Mouse (Mus musculus): ENCODE data around the gene Gabrg3.

The Gabrg3 gene

DNA sequence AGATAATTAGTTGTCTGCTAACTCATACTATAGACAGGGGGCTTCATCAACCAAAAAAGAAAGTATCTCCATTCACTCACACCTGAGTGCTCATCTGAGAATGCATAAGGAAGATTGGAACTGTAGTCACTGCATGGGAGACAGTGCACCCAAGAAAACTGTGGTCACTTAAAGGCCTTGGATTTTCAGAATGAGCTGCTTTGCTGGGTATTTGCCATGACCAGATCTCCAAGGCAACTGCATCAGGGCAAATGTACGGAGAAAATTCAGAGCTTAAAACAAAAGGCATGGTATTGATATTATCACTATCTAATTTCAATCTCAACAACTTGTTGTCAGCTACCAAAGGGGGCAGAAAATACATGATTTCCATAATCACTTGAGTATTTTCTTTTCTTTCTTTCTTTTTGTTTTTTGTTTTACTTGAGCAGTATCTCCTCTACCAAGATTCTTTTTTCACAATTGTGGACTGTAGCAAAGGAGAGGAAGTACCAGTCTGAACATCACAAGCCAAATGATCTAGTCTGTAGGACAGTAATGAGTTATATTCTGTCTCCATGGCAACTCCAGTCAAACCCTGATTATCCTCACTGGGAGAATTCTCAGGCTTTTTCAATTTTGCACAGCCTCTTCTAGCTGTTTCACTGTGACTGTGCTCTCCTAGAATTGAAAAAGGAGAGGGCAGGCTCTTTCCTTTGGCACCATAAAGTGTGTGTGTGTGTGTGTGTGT lies 335.9 kb downstream of the Gabrg3 start:
- no peak for DNase-seq

DNA sequence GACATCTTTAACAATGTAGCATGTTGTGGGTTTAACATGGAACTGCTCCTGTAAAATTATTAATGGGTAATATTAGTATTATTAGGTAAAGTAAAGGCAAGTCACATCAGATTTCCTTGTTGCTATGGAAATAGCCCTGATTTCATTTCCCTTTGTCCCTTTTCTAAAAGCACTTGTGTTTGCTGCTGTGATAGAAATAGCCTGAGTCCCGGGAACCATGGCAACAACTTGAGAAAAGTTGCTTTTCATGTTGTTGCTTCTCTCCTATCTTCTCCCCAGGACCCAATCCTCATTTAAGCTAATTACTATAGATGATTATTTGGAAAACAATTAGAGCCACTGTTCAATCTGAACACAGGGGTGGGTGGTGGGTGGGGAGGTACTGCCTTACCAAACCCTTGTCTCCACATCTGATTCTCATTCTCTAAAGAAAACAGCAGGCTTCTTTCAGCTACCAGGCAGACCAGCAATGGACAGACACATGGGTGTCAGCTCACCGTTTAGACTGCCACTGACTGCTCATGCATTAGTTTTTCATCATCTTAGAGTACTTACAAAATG lies 349.0 kb downstream of the Gabrg3 start:
- DNase-seq: no peak

DNA sequence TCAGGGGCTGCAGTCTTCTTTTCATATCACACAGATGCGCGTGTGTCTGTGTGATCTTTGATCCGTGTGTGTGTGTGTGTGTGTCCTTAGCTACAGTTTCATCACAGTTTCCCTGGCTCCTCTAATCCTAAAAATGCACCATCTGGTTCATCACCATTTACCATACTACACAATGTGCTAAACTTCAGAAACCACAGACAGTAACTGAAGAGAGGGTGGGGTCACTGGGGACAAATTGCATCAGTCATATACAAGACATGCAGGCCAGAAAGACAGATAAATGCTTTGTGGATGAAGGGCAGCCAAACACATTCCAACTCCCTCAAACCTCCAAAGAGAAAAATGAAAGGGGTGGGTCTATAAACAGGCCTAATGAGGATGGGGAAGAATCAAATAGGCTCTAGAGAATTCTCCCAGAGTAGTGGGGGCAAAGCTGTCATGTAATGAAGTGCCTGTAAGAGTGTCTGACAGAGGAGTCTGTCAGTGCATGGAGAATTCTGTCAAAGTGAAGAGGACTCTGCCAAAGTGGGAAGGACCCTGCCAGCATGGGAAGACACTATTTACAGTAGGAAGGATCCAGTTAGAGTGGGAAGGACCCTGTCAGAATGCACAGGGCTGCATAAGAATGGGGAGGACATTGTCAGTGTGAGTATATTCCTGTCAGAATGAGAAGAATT lies 386.3 kb downstream of the Gabrg3 start:
- DNase-seq: no peak

DNA sequence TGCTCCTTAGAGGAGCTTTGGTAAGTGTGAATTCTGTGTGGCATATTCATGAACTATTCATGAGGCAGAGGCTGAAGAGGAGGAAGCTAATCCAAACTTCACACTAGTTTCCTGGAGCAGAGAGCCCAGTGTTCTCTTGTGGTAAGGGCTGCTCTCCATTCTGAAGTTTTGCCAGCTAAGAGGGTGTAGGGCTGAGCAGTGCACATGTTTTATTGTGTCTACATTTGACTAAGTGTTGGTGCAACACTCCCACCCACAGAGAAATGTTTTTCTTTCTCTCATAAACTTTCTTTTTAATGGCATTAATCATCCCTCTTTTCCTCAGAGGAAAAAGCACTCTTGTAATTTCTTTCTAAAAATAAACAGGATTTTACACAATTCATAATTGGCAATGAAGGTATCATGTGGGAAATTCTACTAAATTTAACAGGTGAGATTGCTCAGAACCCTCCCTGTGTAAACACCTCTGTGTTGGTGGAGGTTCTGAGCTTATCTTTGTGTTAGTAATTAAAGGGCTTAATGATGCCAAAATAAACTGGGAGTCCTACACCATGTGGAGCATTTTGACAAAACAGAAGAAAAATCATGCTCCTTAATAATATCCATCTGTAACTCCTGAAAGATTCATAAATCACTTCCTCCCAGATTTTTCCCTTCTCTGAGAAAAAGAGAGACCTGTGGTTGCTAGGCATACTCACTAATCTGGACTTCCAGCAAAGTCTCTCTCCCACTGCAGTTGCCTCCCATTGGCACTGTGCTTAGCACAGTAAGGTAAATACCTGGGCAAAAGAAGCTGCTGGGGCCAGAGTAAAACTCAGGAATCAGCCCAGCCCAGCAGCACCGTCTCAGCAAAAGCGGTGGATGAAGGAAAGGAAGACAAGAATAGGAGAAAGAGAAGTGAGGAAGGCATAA lies 389.0 kb downstream of the Gabrg3 start:
- no peak for DNase-seq

DNA sequence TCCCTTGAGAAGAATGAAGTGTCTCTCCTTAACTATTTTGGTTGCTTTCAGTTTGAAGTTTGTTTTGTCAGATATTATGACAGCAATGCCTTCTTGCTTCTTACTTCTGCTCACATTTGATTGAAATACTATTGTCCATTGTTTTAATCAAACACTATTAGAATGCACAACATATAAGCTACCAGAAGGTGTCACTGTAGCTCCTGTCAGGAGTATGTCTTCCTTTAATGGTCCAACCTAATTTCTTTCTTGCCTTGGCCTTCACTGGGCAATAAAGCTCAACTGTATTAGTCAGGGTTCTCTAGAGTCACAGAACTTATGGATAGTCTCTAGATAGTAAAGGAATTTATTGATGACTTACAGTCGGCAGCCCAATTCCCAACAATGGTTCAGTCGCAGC lies 440.6 kb downstream of the Gabrg3 start:
- DNase-seq: no peak

DNA sequence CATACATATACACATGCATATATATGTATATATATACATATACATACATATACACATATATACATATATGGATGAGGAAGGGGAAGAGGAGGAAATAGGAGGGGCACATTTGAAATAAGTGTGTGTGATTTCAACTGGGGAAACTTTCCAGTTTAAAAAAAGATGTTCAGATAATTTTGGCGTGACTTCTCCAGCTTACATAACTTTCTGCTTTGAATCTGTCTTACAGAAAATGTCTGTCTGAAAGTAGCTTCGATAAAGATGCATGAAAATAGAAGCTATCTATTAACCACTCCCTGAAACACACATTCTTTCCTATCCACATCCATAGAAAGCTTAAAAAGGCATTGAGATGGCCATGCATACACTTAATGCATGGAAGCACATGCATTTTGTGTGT lies 445.4 kb downstream of the Gabrg3 start:
- no peak for DNase-seq

DNA sequence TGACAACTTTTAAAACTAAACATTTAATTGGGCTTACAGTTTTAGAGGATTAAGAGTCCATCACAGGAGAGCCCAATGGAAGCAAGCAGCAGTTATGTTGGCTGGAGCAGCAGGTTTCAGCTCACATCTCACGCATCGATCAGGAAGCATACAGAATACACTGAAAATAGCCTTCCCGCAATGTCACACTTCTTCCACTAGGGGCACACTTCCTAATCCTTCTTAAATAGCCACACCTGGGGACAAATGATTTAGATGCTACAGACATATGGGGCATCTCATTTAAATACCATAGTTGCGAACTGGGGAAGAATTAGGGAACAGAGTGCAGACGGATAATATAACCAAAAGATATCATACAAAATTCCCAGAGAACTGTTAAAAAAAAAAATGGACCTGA lies 449.0 kb downstream of the Gabrg3 start:
- no peak for DNase-seq

DNA sequence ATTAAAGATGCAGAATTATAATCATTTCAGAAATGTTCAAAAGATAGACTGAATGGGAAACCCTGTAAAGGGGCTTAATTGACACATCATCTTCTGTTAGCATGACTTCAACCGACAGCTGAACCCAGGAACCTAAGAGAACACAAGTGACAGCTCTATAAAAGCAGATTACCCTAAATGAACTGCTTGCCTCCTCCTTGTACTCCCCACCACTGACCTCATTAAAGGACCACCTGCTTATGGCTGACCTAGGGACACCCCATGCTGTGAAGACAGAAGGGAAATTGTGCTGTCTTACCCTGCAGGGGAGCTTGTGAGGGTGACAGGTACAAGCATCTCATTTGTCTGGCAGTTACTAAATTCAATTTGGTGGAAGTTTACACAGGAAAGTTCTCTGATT lies 467.5 kb downstream of the Gabrg3 start:
- no peak for DNase-seq

DNA sequence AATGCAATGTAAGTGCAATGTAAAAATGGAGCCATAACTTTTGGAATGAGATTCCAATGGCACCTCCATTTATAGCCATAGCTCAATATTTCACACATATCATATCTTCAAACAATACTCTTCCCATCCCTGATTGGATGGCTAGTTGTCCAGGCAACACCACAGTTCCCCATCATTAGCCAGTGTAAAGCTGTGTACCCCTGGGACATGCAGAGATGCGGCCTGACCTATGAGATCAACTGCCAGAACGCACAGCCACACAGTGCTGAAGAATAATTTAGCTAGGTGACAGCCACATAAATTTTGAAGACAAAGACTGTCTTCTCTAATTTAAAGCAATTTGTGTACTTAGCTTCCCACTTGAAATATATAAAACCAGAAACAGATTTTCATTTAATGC lies 472.1 kb downstream of the Gabrg3 start:
- DNase-seq: no peak

DNA sequence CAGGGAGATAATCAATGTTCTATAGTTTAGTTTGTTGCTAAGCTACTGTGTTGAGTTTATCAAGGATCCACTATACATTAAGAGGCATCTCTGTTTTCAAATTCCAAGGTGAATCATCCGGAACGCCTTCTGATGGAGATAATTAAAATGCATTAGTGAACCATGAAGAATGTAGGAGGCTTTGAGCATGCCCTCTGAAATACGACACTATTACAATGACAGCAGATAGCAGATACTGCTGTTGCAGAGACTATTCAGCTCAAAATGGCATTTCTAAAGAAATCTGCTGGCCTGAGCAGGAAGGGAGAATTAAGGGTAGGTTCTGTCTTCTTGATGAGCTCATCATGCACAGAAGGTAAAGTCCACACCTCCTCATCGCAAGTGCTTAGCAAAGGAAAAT lies 487.2 kb downstream of the Gabrg3 start:
- DNase-seq: no peak

DNA sequence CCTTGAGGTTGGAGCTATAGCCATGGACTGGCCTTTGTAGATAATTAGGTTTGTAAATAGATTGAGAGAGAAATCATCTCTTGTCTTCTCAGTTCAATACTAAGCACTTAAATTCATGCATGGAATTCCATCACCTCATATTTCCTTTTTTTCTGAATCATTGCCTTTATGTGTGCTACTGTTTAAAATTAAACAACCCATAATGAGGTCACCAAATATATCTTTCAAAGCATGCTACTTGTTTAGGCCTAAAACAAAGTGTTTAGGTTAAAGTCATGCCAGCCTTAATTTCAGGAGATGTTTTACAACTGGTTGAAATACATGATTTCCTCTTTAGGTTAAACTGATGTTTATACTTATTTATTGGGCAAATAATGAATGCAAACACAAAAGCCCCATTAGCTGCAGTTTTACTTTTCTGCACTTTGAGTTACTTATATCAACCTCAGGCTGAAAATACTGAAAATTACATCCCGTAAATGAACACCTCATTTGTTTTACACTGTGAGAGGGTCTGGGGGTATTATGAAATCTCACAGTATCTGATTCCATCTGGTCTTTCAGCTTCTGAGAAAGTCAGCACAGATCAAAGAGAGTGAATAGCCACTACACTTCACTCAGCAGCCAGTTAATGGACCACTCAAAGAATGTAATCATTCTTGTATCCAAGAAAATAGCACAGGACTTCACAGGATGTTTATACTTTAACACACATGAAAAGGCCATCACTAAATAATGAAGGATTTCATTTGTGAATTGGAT lies 519.5 kb downstream of the Gabrg3 start:
- DNase-seq: no peak

DNA sequence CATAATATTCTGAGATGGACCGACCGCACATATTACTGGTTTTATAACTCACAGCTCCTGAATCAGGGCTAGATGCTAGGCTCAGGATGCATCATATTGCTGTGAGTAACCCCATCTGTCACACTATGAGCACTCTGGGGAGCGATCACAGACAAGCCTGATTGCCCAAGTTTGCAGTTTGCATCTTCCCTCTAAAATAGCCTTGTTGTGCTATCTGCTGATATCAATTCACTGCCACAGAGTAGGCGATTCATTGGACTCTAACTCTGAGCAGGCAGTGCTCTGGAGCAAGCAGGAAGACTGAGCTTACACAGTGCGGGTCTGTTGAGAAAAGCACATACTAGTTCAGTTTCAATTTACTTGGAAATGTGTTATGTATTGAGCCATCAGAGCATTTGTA lies 543.4 kb downstream of the Gabrg3 start:
- no peak for DNase-seq

DNA sequence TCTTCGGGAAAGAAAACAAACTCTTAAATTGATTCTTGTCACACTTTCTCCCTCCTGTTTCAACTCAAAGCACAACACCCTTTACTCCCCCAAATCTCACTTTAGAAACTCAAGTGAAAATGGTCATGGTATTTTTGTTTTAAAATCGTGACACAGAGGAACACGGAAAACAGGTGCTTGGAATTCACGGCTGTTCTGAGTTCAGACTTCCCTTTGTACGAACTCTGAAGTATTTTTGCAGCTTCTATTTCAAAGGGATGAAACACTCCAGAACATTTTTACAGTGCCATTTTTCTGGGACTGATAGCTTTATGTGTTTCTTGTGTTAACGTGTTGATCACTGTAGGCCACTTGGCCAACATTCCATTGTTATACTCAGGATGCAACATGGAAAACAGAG lies 561.5 kb downstream of the Gabrg3 start:
- DNase-seq: no peak

DNA sequence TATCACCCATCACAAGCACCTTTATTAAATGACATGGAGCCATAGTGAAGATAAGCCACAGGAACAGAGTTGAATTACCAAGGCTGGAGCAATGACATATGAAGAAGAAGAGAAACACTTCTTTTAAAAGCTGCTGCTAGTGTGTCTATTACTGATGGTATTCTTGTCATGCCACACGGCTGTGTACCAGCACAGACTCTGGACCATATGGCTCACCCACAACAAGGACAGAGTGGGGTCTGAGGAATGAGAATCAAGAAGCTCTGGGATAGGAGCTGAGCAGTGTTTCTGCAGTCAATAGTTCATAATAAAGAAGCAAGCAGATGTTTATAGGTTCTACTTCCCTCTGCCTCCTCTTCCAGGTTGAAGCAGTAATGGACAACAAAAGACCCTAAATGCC lies 585.1 kb downstream of the Gabrg3 start:
- DNase-seq: no peak

DNA sequence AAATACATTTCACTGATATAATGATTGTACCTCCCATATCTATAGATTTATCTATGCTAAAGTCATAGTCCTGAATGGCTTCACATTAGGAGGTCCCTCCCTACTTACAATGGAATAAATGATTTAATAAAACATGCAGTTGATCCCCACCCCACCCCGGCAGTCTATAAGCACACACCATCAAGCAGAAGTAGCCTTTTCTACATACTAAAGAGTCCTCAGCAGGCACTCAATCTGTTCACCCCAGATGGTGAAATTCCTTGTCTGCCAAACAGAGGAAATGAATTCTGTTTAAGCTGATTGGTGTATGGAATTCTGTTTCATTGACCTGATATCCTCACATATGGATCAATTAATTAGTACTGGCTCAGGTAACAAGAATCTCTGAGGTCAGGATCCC lies 607.9 kb downstream of the Gabrg3 start:
- DNase-seq: no peak

DNA sequence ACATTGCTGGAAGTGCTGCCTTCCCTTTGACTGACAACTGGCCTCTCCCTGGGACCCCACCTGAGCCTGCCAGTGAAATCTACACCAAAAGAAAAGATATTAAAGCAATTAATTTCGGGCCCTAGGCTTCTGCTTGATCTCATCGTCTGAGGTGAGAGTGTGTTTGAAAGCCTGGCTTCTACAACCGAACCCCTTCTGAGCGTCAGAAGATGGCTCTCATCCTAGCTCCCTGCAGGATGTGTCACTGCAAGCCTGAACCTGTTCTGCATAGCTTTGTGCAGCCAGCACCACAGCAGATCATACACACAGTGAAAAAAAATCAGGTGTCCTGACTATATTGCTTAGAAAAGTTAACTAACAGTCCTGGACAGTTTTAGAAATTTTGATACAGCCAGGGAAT lies 618.8 kb downstream of the Gabrg3 start:
- no peak for DNase-seq

DNA sequence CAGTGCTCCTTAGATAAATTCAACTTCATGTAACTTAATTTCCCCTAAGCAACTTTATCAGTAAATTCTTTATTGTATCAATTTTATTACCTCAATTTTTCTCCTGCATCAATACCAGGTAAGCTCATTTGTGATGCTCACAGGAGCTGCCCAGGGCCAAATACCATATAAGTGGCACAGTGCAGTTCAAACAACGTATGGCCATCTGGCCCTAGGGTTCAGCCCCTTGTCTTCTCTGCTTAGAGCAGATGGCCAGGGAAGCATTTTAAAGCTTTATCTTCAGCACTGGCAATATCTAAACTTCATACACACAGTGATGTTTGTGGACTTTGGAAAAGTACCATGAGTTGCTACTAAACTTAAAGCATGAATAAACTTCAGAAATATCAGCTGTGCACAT lies 619.2 kb downstream of the Gabrg3 start:
- DNase-seq: no peak

DNA sequence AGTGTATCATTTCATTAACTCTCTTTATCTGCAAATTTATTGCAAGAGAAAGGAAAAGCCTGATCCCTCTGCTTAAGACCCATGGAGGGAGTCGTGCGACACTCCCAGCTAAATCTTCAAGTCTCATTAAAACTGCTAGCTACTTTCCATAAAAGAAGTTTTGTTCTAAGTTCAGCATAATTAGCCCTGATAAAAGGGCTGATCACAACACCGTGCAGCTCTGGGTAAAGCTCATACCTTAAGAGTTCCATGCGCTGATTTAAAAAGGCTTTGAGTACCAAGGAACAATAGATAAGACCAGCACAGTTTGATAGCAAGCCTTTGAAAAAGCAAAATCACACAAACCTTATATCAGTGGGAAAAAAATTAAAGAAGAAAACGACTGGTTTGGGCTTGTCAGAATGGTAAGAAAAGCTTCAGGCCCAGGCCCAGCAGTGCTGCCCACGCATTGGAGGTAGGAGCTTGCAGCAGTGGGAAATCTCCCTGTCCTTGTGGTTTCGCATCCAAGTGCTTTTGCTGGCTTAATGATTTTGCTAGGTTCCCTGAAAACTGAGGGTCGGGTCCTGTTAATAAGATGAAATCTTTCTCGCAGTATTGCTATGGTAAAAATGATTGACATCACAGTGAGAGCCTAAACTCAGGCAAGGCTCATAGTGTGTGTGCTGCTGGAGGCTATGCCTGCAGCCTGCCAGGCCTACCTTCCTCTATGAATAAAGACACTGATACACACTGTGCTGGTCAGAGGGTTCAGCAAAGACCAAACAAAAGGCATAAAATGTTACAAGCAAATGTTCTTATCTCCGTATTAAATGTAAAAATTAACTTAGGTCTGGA lies 621.2 kb downstream of the Gabrg3 start:
- DNase-seq: no peak

DNA sequence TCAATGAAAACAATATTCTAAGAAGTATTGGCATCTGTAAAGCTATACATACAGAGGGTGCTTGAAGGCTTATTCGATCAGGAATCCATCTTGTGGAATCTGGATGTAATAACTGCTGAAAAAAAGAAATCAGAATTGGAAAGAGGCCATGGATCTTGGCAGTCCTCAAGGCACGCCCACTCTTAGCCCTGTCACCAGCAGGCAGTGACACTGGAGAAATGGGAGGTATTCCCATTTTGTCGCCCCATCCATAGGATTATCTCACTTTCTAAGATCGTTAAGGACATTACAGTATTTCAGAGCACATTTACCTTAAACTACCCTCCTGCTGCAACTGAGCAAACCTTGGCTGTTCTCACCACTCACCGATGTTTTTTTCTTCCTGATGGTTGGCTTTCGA lies 657.8 kb downstream of the Gabrg3 start:
- DNase-seq: no peak

Measured in kidney, adult 11 months (tissue).